Mouse (Mus musculus): ENCODE data around the gene Alpi. TPM values are rescaled to one million over a fixed set of nuclear protein-coding genes. Genes with fewer than 3 reads are reported as not detected.

Alpi gene
- not detected for total RNA-seq (2023)

DNA sequence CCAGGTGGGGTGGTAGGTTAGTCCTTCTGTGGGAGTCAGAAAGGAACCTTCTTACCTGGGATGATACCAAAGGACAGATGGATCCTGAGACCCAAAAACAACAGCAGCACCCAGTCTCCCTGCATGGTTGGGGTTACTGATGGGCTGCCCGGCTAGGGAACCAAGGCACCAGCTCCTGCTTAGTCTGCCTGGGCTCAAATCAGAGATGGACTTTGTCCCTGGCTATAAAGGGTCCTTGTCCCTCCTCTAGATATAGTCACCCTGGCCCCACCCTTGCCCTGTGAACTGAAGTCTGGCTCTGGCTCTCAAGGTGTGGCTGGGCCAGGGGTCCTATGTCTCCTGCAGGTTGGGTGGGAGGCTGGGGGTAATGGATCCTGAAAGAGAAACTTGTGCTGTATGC, at the start of gene Alpi:
Alpi (minus strand) TSS at position 196 of the 400 bp plus-strand sequence.

DNA sequence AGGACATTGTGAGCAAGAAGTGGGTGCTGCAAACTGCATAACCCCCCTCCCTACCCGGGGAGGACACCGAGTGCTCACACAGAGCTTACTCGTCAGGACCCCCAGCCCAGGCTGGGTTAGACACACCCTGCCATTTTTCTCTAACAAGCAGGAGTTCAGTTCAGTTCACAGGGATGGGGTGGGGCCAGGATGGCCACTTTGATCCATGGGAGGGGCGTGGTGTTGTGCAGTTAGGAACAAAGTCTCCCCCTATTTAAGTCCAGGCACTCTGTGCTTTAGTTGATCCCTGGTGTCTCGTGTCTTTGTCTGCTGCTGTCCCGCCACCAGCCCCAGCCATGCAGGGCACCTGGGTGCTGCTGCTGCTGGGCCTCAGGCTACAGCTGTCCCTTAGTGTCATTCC, 23.3 kb upstream of the Alpi start, which contains the start of gene Akp3:
Akp3 (plus strand) TSS at position 301 of the 400 bp plus-strand sequence.

GRCm38 (mm10) chr1:87089828-87090227, 11.6 kb downstream of the Alpi start, which contains the start of gene Alppl2:
Gene Alppl2, minus strand, starts transcription at chr1:87089928.

Other genes starting within 250 kb of the Alpi start
- gene Alppl2, start 11.7 kb downstream of the Alpi start, total RNA-seq (2023): not detected
- not detected for gene Akp3, start 23.4 kb upstream of the Alpi start, total RNA-seq (2023)
- not detected for gene Ecel1, start 54.9 kb upstream of the Alpi start, total RNA-seq (2023)
- gene Prss56, start 81.7 kb upstream of the Alpi start, total RNA-seq (2023): not detected
- gene Chrnd, start 89.0 kb upstream of the Alpi start, total RNA-seq (2023): not detected
- gene Chrng, start 103.1 kb upstream of the Alpi start, total RNA-seq (2023): not detected
- gene Eif4e2, start 112.3 kb upstream of the Alpi start, total RNA-seq (2023): 134 TPM
- gene Efhd1, start 162.8 kb upstream of the Alpi start, total RNA-seq (2023): 0.31 TPM
- gene Gigyf2, start 225.4 kb upstream of the Alpi start, total RNA-seq (2023): 120 TPM